Mouse (Mus musculus) lung, adult 2 months (tissue): ENCODE data around the gene Tmprss11e. TPM values are rescaled to one million over a fixed set of nuclear protein-coding genes. Genes with fewer than 3 reads are reported as not detected.
A peak's percentile ranks its signal among the peaks of the same experiment; 100 is the strongest.

Experiments
- DNase-seq: peaks from one replicate; pipeline ENCODE4 v3.0.0; 2022
- H3K4me1 ChIP-seq: fragments of 200-500 bp; 2 replicates; pipeline ENCODE4 v1.6.1; 2011; ENCODE audit warnings: low read length; ENCODE audit not compliant: control insufficient read depth, insufficient read depth
- H3K4me3 ChIP-seq: fragments of 200-500 bp; replicated peaks from 2 replicates; pipeline ENCODE3; 2011; ENCODE audit warnings: low read depth, mild to moderate bottlenecking, control low read depth, low read length; ENCODE audit errors: extremely low read depth
- CTCF ChIP-seq: fragments of 200-500 bp; IDR thresholded peaks from 2 replicates; pipeline ENCODE4 v1.5.1; 2011; ENCODE audit warnings: mild to moderate bottlenecking, low read length, control low read depth; ENCODE audit not compliant: insufficient read depth
- POLR2A ChIP-seq: fragments of 200-500 bp; IDR thresholded peaks from 2 replicates; pipeline ENCODE4 v1.6.1; 2011; ENCODE audit warnings: low read depth, mild to moderate bottlenecking, control low read depth, low read length, borderline replicate concordance; ENCODE audit errors: extremely low read depth
- WGBS: fragments of 180-500 bp; shearing (Covaris S2); methylation state at CpG from one replicate; pipeline ENCODE4 v1.1.7; 2018; 5-methylcytosine and 5-hydroxymethylcytosine counted together
- polyA plus RNA-seq: library from polyadenylated mRNA; depleted of rRNA; stranded (reverse); fragments of >200 nt; gene quantifications from 2 replicates; pipeline ENCODE4 v1.2.3, GENCODE M21; 2012; rRNA removed

Tmprss11e gene
- polyA plus RNA-seq, 1 experiment, result 0.12 TPM

DNA sequence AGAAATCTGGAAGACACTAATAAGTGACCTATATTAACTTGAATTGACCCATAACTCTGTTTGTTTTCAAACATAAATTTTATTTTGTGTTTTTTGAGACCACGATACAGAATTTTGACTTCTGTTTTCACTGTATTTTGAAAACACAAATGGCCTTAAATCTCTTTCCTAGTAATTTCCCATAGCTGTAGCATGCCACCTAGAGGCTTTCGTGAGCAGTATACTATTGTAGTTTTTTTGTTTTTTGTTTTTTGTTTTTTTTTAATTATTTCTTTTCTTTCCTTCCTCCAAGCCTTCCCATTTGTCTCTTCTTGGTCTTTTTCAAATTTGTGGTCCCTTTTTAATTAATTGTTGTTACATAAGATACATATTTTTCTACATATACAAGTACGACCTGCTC lies 40.7 kb downstream of the Tmprss11e start:
- no peak overlapping the region for H3K4me3 ChIP-seq
- WGBS, result 74% methylated on average over 3 of the region's 3 CpGs
- no peaks in the 10 kb centered on the region for H3K4me1 ChIP-seq
- DNase-seq, result no peak
- no peak for TF ChIP-seq CTCF
- no peak for TF ChIP-seq POLR2A

GRCm38 (mm10) chr5:86684667-86685066 lies 60.9 kb downstream of the Tmprss11e start:
- no peaks in the 10 kb centered on the region for H3K4me1 ChIP-seq
- TF ChIP-seq CTCF (peak; percentile 41; the same call in 1 of the 2 replicates), POLR2A (no peak)
- DNase-seq, result peak; percentile 6
- 49% methylated on average over 4 of the region's 4 CpGs for WGBS
- H3K4me3 ChIP-seq, result no peak overlapping the region

DNA sequence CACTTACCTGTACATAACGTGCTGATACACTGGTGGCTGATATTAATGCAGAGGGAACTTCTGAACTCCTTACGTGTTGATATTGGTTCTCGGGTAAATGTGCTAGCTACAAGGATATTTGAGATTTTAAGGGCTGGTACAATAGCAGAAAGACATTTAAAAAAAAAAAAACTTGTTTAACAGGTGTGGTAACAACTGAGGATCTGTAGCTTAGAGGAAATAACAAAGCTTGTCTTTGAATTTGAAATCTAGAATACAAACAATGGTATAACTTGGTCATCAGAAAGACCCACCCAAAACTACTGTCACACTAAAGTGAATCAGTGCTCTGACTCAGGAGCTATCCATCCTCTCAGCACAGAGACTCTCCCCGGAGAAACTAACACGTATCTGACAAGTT lies 69.4 kb downstream of the Tmprss11e start, which contains the start of gene Tmprss11b:
Gene Tmprss11b (minus strand): TSS at position 101 of the 400 bp plus-strand sequence.
- no peak for TF ChIP-seq POLR2A
- no peak for TF ChIP-seq CTCF
- 58% methylated on average over 5 of the region's 5 CpGs for WGBS

More for the DNA sequence above, 69.4 kb downstream of the Tmprss11e start, which contains the start of gene Tmprss11b:
- no peak for DNase-seq
- no peak within 1 kb of the TSS for H3K4me3 ChIP-seq
- no peaks in the 10 kb centered on the region for H3K4me1 ChIP-seq

Other genes with a start within 250 kb of the Tmprss11e start
- 0.31 TPM in 1 of 2 replicates, not detected in the other for gene Tmprss11g, start 227.2 kb downstream of the Tmprss11e start, polyA plus RNA-seq
- 0.40 TPM in 1 of 2 replicates, not detected in the other for gene Tmprss11f, start 113.4 kb downstream of the Tmprss11e start, polyA plus RNA-seq
- 0.40 TPM in 1 of 2 replicates, not detected in the other for gene Tmprss11b, start 69.5 kb downstream of the Tmprss11e start, polyA plus RNA-seq
- 11.7 and 17.9 TPM in 2 replicates for gene Ythdc1, start 58.4 kb upstream of the Tmprss11e start, polyA plus RNA-seq
- gene Ugt2b34, start 161.1 kb upstream of the Tmprss11e start, polyA plus RNA-seq, result 0.04 and 0.17 TPM in 2 replicates
- 0.07 TPM in 1 of 2 replicates, not detected in the other for gene Ugt2b1, start 180.7 kb upstream of the Tmprss11e start, polyA plus RNA-seq